Mouse (Mus musculus) liver, embryonic 14.5 days (tissue): ENCODE measurements around the gene Fam229b.

ENCODE experiments used
- CTCF ChIP-seq: IDR thresholded peaks from 2 replicates; pipeline ENCODE4 v1.5.1; 2016; ENCODE audit warnings: antibody characterized with exemption, low read depth, control low read depth
- EP300 ChIP-seq: IDR thresholded peaks from 2 replicates; pipeline ENCODE4 v1.6.1; 2016; ENCODE audit warnings: antibody characterized with exemption, low read depth

GRCm38 (mm10) chr10:39072048-39072447 lies 61.7 kb downstream of the Fam229b start:
- TF ChIP-seq CTCF (no peak), EP300 (no peak)
